Mouse (Mus musculus): ENCODE data around the gene Phactr4.

GRCm38 (mm10) chr4:132444516-132444915, 22.2 kb upstream of the Phactr4 start:
- TF ChIP-seq CTCF (IDR thresholded peaks at IDR 0.05; ENCODE audit: control insufficient read depth, insufficient read depth, low read length) (no peak), POLR2A (IDR thresholded peaks at IDR 0.05; ENCODE audit: borderline replicate concordance, control insufficient read depth, low read depth, low read length) (no peak)
